Mouse (Mus musculus) cerebral cortex, adult 2 months (tissue): Measurements from ENCODE around the gene Gm18596.

Source experiments
- WGBS: fragments of 180-500 bp; shearing (Covaris S2); methylation state at CpG from one replicate; pipeline ENCODE4 v1.1.7; 2018; 5-methylcytosine and 5-hydroxymethylcytosine counted together

The Gm18596 gene

DNA sequence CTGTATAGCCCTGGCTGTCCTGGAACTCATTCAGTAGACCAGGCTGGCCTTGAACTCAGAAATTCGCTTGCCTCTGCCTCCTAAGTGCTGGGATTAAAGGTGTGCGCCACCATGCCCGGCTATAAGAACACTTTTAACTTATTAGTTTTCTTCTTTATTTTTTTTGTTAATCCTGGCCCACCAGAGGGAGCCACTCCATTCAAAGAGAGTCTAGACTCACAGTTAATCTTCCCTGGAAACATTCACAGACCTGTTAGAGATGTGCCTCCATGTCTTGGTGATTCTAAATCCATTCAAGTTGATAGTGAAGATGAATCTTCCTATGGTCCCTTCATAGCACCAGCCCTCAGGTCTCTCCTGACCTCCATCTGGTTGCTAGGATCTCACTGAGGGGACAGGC is 32.6 kb downstream of the Gm18596 start:
- 61% methylated on average over 3 of the region's 3 CpGs for WGBS

DNA sequence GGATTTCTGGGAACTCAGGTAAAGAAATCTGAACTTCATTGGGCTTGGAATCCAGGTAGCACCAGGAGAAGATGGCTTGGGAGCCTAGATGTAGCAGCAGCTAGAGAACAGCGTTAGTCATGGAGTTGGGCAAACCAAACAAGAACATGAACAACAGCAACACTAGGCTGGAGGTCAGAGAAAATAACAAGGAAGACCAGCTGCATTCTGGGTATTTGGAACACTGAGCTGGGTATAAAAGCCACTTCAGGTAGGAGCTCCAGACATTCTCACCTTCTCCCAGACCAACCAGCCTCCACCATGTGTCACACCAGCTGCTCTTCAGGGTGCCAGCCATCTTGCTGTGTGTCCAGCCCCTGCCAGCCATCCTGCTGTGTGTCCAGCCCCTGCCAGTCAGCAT is 36.1 kb downstream of the Gm18596 start, which contains the start of gene Gm10272:
TSS of gene Gm10272 (plus strand) at position 301 of the 400 bp plus-strand sequence.
- WGBS = 96% methylated on average over 1 of the region's 1 CpGs

DNA sequence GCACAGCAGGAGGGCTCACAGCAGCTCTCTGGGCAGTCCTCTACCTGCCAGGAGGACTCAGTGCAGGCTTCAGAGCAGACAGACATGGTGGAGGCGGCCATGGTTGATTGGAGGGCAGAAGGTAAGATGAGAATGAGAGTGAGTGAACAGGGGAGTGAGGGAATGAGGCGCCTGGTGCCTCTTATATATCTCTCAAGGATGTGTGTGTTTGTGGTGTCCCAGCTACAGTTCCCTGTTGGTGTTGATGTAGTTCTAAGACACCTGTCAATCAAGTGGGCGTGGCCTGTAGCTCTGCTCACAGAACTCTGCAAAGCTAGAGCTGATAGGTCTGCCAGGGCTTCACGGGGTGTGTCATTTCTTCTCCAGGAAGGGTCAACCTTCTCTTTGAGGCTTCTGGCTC is 45.3 kb downstream of the Gm18596 start, which contains the start of gene Gm9508:
TSS of gene Gm9508 (minus strand) at position 101 of the 400 bp plus-strand sequence.
- WGBS = 62% methylated on average over 4 of the region's 4 CpGs
